Mouse (Mus musculus): ENCODE measurements around the gene Dtd1. TPM values are rescaled to one million over a fixed set of nuclear protein-coding genes. Genes with fewer than 3 reads are reported as not detected.

Gene Dtd1
- polyA plus RNA-seq, 1 experiment from 2014 or later: 34.6 TPM

GRCm38 (mm10) chr2:144709704-144710103 lies 110.0 kb downstream of the Dtd1 start:
- 70% methylated on average over 2 of the region's 2 CpGs for WGBS
- ATAC-seq (ENCODE audit: low FRiP score, low TSS enrichment) (no peak), DNase-seq (ENCODE audit: low spot score) (no peak)
- no peaks in the 10 kb centered on the region for H3K36me3 ChIP-seq (ENCODE audit: control insufficient read depth, insufficient read depth, low read length)
- H3K27me3 ChIP-seq (ENCODE audit: control insufficient read depth, insufficient read depth, low read length): no peaks in the 10 kb centered on the region
- no peak overlapping the region for H3K9ac ChIP-seq (ENCODE audit: low read length)
- H3K4me3 ChIP-seq (ENCODE audit: low read depth, low read length): no peak overlapping the region
- no peak overlapping the region for H3K27ac ChIP-seq (replicated peaks)
- no peaks in the 10 kb centered on the region for H3K9me3 ChIP-seq (ENCODE audit: control insufficient read depth, low read length)
- no peak for TF ChIP-seq CTCF (IDR thresholded peaks at IDR 0.05; ENCODE audit: low read depth)
- no peak for TF ChIP-seq EP300 (optimal IDR thresholded peaks at IDR 0.05)
- H3K4me1 ChIP-seq (replicated peaks; ENCODE audit: control insufficient read depth, insufficient read depth): no peaks in the 10 kb centered on the region
- H3K4me2 ChIP-seq (replicated peaks; ENCODE audit: low read depth): no peak overlapping the region

DNA sequence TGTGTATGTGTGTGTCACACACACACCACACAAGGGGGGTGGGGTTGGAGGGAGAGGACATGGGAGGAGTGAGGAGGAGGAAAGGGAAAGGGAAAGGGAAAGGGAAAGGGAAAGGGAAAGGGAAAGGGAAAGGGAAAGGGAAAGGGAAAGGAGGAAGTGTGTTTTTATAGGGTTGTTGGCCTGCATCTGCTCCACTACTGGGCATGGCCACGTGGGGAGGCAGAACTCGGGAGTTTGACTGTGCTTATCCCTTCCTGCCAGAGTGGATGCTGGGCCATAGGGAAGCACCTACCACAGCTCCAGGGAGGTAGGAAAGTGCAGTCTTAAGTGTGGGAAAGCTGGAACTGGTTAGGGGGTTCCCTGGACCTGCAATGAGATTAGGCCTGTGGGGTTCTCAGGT lies 114.9 kb downstream of the Dtd1 start:
- no peaks in the 10 kb centered on the region for H3K27me3 ChIP-seq (ENCODE audit: control insufficient read depth, insufficient read depth, low read length)
- no peak; the same call in 1 of the 2 replicates for ATAC-seq (ENCODE audit: low FRiP score, low TSS enrichment)
- no peak for TF ChIP-seq CTCF (IDR thresholded peaks at IDR 0.05; ENCODE audit: low read depth)
- TF ChIP-seq EP300 (optimal IDR thresholded peaks at IDR 0.05): no peak
- no peak for DNase-seq (ENCODE audit: low spot score)
- no peaks in the 10 kb centered on the region for H3K9me3 ChIP-seq (ENCODE audit: control insufficient read depth, low read length)
- H3K9ac ChIP-seq (ENCODE audit: low read length): no peak overlapping the region
- no peaks in the 10 kb centered on the region for H3K4me1 ChIP-seq (replicated peaks; ENCODE audit: control insufficient read depth, insufficient read depth)
- H3K36me3 ChIP-seq (ENCODE audit: control insufficient read depth, insufficient read depth, low read length): no peaks in the 10 kb centered on the region
- no peak overlapping the region for H3K4me3 ChIP-seq (ENCODE audit: low read depth, low read length)
- H3K4me2 ChIP-seq (replicated peaks; ENCODE audit: low read depth): no peak overlapping the region
- 88% methylated on average over 2 of the region's 2 CpGs for WGBS
- H3K27ac ChIP-seq (replicated peaks): no peak overlapping the region

DNA sequence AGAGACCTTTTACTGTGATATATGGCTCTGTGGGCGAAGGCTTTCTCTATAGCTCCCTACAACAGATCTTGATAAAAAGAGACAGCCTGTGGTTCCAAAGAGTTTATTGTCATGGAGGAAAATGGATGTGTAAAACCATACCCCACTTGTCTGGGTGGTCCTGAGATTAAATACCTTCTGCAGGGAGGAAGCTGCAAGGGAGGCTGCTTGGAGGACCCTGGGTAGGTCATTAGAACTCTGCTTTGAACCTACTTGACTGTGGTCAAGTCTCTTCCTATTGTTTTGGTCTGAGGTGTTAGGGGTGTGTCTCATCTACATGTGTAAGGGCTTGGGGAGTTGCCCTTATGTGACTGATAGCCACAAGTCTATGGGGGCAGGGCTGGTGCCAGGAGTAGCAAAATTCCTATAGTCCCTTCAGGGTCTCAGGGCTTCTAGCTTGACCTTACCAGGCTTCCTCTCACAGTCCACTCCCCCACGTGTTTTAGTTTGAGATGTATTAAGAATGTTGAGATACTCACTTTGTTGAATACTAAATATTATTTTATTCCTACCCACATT lies 115.6 kb downstream of the Dtd1 start:
- no peaks in the 10 kb centered on the region for H3K9me3 ChIP-seq (ENCODE audit: control insufficient read depth, low read length)
- no peaks in the 10 kb centered on the region for H3K4me1 ChIP-seq (replicated peaks; ENCODE audit: control insufficient read depth, insufficient read depth)
- ATAC-seq (ENCODE audit: low FRiP score, low TSS enrichment) (no peak), DNase-seq (ENCODE audit: low spot score) (no peak)
- no peaks in the 10 kb centered on the region for H3K36me3 ChIP-seq (ENCODE audit: control insufficient read depth, insufficient read depth, low read length)
- H3K4me3 ChIP-seq (ENCODE audit: low read depth, low read length): no peak overlapping the region
- TF ChIP-seq EP300 (optimal IDR thresholded peaks at IDR 0.05): no peak
- no peak for TF ChIP-seq CTCF (IDR thresholded peaks at IDR 0.05; ENCODE audit: low read depth)
- H3K27ac ChIP-seq (replicated peaks): no peak overlapping the region
- WGBS: 79% methylated on average over 2 of the region's 2 CpGs
- no peaks in the 10 kb centered on the region for H3K27me3 ChIP-seq (ENCODE audit: control insufficient read depth, insufficient read depth, low read length)
- no peak overlapping the region for H3K4me2 ChIP-seq (replicated peaks; ENCODE audit: low read depth)
- H3K9ac ChIP-seq (ENCODE audit: low read length): no peak overlapping the region

GRCm38 (mm10) chr2:144716248-144716647 lies 116.6 kb downstream of the Dtd1 start:
- Histone ChIP-seq H3K4me1 (replicated peaks; ENCODE audit: control insufficient read depth, insufficient read depth) (no peaks in the 10 kb centered on the region), H3K27ac (replicated peaks) (no peak overlapping the region), H3K36me3 (ENCODE audit: control insufficient read depth, insufficient read depth, low read length) (no peaks in the 10 kb centered on the region), H3K9me3 (ENCODE audit: control insufficient read depth, low read length) (no peaks in the 10 kb centered on the region), H3K9ac (ENCODE audit: low read length) (no peak overlapping the region), H3K27me3 (ENCODE audit: control insufficient read depth, insufficient read depth, low read length) (no peaks in the 10 kb centered on the region), H3K4me2 (replicated peaks; ENCODE audit: low read depth) (no peak overlapping the region), H3K4me3 (ENCODE audit: low read depth, low read length) (no peak overlapping the region)
- DNase-seq (ENCODE audit: low spot score) (no peak), ATAC-seq (ENCODE audit: low FRiP score, low TSS enrichment) (no peak)
- 60% methylated on average over 5 of the region's 5 CpGs for WGBS
- TF ChIP-seq CTCF (IDR thresholded peaks at IDR 0.05; ENCODE audit: low read depth): no peak
- TF ChIP-seq EP300 (optimal IDR thresholded peaks at IDR 0.05): no peak

DNA sequence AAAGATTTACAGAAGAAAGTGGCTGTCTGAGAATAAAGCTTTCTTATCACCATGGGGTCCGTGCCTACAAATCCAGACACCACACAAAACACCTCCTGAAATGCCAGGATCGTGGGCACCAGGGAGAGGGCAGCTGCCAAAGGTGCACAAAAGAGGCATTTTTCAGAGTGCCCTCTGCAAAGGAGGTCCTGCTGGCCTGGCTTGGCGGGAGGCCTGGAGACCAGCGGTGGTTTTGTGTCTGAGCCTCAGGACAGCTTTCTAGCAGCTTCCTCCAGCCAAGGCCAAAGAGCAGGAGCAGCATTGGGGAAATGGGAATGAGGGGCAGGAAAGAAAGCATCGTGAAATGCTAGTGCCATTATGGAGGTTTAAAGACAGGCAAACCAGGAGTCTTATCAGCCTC lies 118.6 kb downstream of the Dtd1 start:
- Histone ChIP-seq H3K4me1 (replicated peaks; ENCODE audit: control insufficient read depth, insufficient read depth) (no peaks in the 10 kb centered on the region), H3K4me2 (replicated peaks; ENCODE audit: low read depth) (no peak overlapping the region), H3K9ac (ENCODE audit: low read length) (no peak overlapping the region), H3K4me3 (ENCODE audit: low read depth, low read length) (no peak overlapping the region), H3K36me3 (ENCODE audit: control insufficient read depth, insufficient read depth, low read length) (no peaks in the 10 kb centered on the region), H3K27ac (replicated peaks) (no peak overlapping the region), H3K27me3 (ENCODE audit: control insufficient read depth, insufficient read depth, low read length) (no peaks in the 10 kb centered on the region), H3K9me3 (ENCODE audit: control insufficient read depth, low read length) (no peaks in the 10 kb centered on the region)
- ATAC-seq (ENCODE audit: low FRiP score, low TSS enrichment) (no peak), DNase-seq (ENCODE audit: low spot score) (no peak)
- WGBS: 59% methylated on average over 5 of the region's 5 CpGs
- TF ChIP-seq CTCF (IDR thresholded peaks at IDR 0.05; ENCODE audit: low read depth) (no peak), EP300 (optimal IDR thresholded peaks at IDR 0.05) (no peak)

DNA sequence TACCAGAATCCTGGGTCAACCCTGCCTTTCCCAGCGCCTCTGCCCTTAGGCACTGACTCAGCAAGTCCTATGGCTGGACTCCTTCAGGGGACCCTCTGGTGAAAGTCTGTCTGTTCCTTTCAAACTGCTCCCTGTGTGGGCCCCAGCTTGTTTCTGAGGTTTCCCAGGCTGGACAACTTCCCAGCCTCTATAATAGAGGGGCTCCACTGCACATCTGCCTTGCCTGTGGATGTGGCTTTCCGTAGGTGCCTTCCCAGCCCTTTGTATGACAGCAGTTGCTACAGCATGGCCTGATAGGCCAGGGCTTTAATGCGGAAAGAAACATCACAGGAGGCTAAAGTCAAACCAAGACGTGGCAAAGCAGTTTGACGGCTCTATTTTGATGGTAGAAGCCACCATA lies 119.6 kb downstream of the Dtd1 start:
- DNase-seq (ENCODE audit: low spot score) (no peak), ATAC-seq (ENCODE audit: low FRiP score, low TSS enrichment) (no peak)
- Histone ChIP-seq H3K4me2 (replicated peaks; ENCODE audit: low read depth) (no peak overlapping the region), H3K9me3 (ENCODE audit: control insufficient read depth, low read length) (no peaks in the 10 kb centered on the region), H3K4me3 (ENCODE audit: low read depth, low read length) (no peak overlapping the region), H3K27ac (replicated peaks) (no peak overlapping the region), H3K4me1 (replicated peaks; ENCODE audit: control insufficient read depth, insufficient read depth) (no peaks in the 10 kb centered on the region), H3K9ac (ENCODE audit: low read length) (no peak overlapping the region), H3K27me3 (ENCODE audit: control insufficient read depth, insufficient read depth, low read length) (no peaks in the 10 kb centered on the region), H3K36me3 (ENCODE audit: control insufficient read depth, insufficient read depth, low read length) (no peaks in the 10 kb centered on the region)
- 61% methylated on average over 5 of the region's 5 CpGs for WGBS
- TF ChIP-seq CTCF (IDR thresholded peaks at IDR 0.05; ENCODE audit: low read depth): no peak
- no peak for TF ChIP-seq EP300 (optimal IDR thresholded peaks at IDR 0.05)
